Mouse (Mus musculus) CH12.LX (cell line): ENCODE measurements around the gene Gm5105.

Source experiments
- CTCF ChIP-seq, 2 experiments: IDR thresholded peaks in 1 of 2; conservative IDR thresholded peaks in 1 of 2; 2 replicates each; pipeline ENCODE4 v1.5.1; 2011 to 2012; ENCODE audit warnings: low read depth in 2 of 2, low read length in 2 of 2, improper control_type of control experiment in 1 of 2, inconsistent platforms in 1 of 2, mild to moderate bottlenecking in 1 of 2, moderate library complexity in 1 of 2
- ETS1 ChIP-seq: conservative IDR thresholded peaks from 2 replicates; pipeline ENCODE4 v1.6.1; 2012; ENCODE audit warnings: low read depth, mild to moderate bottlenecking, inconsistent platforms, low read length, improper control_type of control experiment, moderate library complexity
- GABPA ChIP-seq: IDR thresholded peaks from 2 replicates; pipeline ENCODE4 v1.6.1; 2012; ENCODE audit warnings: low read depth, low read length, improper control_type of control experiment, inconsistent platforms; ENCODE audit not compliant: insufficient replicate concordance
- JUN ChIP-seq: IDR thresholded peaks from 2 replicates; pipeline ENCODE4 v1.6.1; 2011; ENCODE audit warnings: low read depth, mild to moderate bottlenecking, low read length, improper control_type of control experiment, moderate library complexity; ENCODE audit not compliant: insufficient read depth
- MAX ChIP-seq: IDR thresholded peaks from 2 replicates; pipeline ENCODE4 v1.6.1; 2011; ENCODE audit warnings: low read length, improper control_type of control experiment
- NELFE ChIP-seq: IDR thresholded peaks from 2 replicates; pipeline ENCODE4 v1.6.1; 2011; ENCODE audit warnings: low read depth, low read length, improper control_type of control experiment
- POLR2A ChIP-seq: IDR thresholded peaks from 2 replicates; pipeline ENCODE4 v1.6.1; 2011; ENCODE audit warnings: low read depth, mild to moderate bottlenecking, improper control_type of control experiment, low read length
- RCOR1 ChIP-seq: conservative IDR thresholded peaks from 2 replicates; pipeline ENCODE4 v1.6.1; 2012; ENCODE audit warnings: low read depth, mild to moderate bottlenecking, inconsistent platforms, low read length, improper control_type of control experiment
- TBP ChIP-seq: conservative IDR thresholded peaks from 2 replicates; pipeline ENCODE4 v1.6.1; 2011; ENCODE audit warnings: low read depth, low read length, improper control_type of control experiment
- USF1 ChIP-seq: IDR thresholded peaks from 2 replicates; pipeline ENCODE4 v1.6.1; 2014; ENCODE audit warnings: low read depth, mild to moderate bottlenecking, inconsistent platforms, low read length, improper control_type of control experiment
- USF2 ChIP-seq: conservative IDR thresholded peaks from 2 replicates; pipeline ENCODE4 v1.6.1; 2011; ENCODE audit warnings: low read depth, low read length, improper control_type of control experiment

DNA sequence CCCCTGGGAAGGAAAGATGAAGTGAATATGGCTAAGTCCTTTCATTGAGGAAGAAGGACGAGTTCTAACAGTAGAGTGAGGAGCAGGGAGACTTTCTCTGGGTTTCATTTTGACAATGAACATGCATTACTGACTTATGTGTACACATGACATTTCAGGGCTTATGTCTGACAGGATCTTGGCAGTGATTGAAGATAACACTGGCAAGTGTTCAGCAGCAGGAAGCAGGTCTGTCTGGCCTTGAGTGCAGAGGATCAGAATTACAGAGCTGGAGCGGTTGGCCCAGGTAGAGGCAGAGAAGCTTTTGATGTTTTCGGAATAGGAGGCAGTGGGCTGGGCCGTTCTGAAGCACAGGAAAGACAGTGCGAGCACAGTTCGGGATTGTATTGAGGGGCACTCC is 59.0 kb downstream of the Gm5105 start:
- no peak for TF ChIP-seq NELFE
- no peak for TF ChIP-seq JUN
- TF ChIP-seq POLR2A, result no peak
- TF ChIP-seq CTCF (conservative IDR thresholded peaks at IDR 0.05 in 1 of 2, IDR thresholded peaks at IDR 0.05 in 1 of 2; ENCODE audit: low read depth in 2 of 2, low read length in 2 of 2), result no peak
- TF ChIP-seq GABPA, result no peak
- TF ChIP-seq USF1, result no peak
- TF ChIP-seq ETS1, result no peak
- TF ChIP-seq TBP, result no peak
- TF ChIP-seq MAX, result no peak
- TF ChIP-seq USF2, result no peak
- no peak for TF ChIP-seq RCOR1
